Mouse (Mus musculus): Measurements from ENCODE around the gene Cic.

Cic gene

DNA sequence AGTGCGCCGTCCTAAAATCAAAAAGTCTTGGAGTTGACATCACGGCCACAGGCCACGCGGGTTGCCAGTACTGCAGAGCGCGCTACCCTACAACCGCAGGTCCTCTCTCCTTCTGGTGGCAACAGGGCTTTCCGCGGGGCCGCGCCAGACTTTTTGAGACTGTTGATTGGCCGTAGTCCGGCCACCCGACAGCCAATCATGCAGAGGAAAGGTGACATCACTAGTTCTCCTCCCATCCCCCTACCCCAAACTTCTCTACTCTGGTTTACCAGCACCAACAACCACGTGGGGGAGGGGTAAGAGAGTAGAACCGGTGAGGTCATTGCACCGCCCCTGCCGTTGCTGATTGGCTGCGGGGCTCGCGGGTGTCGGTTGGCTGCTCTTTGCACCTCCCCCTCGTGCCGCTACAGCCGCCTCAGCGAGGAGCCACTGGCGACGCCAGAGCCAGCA is at the start of gene Cic:
Gene Cic (plus strand): TSS at position 404 of the 450 bp plus-strand sequence.
- no peak for DNase-seq (ENCODE audit: low spot score)

DNA sequence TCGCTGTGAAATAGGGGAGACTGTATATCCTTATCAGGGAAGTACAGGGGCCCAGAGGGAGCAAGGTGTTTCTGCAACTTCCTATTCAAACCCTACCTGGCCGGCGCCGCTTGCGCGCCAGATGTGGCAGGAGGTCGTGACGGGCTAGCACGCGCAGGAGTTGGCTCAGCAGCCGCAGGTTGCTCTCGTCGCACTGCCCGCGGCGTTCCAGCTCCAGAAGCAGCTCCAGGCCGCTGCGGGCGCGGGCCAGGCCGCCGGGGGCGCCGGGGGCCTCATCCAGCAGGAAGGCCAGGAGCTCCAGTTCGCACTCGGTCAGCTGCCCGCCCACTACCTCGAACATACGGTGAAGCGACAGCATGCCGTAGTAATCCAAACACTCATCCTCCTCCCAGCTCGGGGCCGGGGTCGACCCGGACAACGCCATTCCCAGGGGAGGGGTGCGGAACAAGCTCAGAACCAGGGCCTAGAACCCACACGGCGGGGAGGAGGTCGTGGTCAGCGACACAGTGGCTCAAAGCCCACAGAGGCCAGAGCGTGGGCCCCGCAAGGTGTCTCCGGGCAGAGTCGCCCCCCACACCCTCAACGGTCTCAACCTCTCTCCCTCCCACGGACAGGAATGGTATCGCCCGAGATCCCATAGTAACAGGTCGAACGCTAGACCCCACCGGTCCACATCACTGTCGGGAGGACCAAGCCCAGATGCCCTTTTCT is 48.6 kb upstream of the Cic start:
- peak; percentile 24 for DNase-seq (ENCODE audit: low spot score)

DNA sequence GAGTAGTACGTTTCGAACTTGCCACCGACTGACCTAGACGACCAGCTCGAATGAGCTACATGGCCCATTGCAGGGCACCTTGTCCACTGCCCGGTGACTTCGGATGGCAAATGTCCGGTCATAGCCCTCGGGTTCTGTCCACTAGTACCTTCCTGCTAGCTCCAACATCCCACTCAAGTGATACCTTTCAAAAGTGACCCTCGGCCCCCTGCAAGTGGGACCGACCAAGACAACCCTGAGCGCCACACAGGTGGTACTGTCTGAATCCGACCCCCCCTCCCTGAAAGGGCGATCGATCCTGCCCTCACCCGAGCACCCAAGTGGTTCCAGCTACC is 48.1 kb upstream of the Cic start:
- no peak for DNase-seq (ENCODE audit: low spot score)

- DNase-seq (ENCODE audit: low spot score): peak; percentile 81
Observed at GRCm38 (mm10) chr7:25219756-25220456, 47.6 kb upstream of the Cic start.

- no peak for DNase-seq (ENCODE audit: low spot score)
Observed at GRCm38 (mm10) chr7:25220457-25221101, 46.9 kb upstream of the Cic start, which contains the start of gene Dedd2. Gene Dedd2, minus strand, starts transcription at chr7:25220615.

DNA sequence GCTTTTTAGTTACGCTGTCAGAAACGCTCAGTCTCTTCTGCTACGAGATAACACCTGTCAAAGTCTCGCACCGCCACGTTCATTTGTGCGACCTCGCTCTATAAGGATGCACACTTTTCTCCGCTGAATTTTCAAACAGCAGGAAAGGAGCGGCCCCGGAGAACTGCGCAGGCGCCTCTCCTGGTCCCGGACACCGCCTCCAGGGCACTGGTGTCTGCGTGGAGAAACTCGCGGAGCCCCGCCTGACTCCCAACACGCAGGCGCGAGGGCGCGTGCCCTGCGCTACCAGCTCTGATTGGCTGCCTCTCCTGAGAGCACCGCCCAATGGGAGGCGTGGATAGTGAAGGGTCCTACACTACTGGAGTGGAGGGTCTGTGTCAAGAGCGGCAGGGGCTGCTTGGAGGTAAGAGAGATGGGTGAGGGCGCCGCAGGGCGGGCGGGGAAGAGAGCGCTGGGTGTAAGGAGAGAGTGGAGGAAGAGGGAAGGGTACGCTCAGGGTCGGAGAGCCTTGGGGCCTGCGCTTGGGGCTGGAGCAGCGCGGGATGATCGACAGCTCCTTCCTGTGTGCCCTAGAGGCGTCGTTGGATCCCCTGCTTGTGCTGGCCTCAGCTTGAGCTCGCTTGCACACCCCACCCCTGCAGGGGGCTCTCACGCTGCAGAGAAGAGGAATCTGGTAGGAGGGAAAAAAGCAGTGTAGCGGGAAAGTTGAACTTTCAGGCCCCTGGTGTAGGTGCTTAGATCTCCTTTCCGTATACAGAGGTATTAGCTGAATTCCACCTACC is 46.2 kb upstream of the Cic start, which contains the start of gene Zfp526:
Gene Zfp526 (plus strand): TSS at position 324 of the 782 bp plus-strand sequence.
- peak; percentile 93 for DNase-seq (ENCODE audit: low spot score)

DNA sequence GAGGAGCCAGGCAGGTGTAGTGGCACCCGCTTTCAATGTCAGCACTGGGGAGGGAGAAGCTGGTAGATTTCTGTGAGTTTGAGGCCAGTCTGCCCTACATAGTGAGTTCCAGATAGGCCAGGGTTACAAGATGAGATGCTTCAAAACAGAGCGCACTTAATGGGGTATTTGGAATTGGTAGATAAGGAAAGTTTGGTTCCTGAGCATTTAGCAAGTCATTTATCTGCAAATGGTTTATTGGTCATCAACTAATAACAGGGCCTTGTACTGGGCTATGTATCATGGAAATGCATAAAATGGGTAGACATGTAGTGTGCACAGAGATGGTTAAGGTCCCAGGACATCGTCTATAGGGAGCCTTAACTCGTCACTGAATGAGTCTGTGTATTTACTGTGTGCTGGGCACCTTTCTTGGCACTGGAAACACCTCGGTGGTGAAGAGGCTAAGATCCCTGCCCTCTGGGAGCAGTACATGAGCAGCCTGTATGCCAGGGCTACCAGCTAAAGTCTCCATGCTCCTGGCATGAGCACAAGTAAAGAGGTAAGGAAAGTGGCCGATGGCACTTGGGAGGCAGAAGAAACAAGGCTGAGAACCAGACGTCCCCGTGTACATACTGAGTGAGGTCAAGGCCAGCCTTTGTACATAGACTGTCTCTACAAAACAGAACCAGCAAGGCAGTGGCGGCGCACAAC is 45.1 kb upstream of the Cic start:
- no peak for DNase-seq (ENCODE audit: low spot score)

GRCm38 (mm10) chr7:25227523-25228300 is 39.8 kb upstream of the Cic start:
- DNase-seq (ENCODE audit: low spot score): no peak

DNA sequence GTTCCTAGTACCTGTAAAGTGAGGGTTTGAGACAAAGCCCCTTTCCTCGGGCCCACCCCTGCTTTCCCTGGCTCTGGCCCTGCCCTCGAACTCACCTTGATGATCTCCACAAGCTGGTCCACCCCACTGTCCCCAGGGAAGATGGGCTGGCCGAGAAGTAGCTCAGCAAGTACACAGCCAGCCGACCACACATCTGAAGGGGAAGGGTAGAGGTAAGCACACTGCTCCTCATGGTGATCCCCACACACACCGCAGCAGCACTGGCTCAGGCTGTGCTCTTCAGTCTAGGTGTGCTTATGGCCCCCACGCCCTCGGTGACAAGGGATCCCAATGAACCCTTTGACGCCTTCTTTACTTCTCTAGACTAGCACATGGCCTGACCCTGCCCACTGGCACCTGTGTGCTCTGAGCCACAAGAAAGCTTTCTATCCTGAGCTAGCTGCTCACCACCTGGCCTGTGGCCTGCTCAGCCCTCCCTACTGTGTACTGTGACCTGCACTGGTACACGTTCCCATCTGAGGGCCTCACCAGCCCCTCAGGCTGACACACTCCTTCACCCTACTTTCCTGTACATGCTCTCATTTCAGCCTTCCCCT is 36.7 kb upstream of the Cic start:
- no peak for DNase-seq (ENCODE audit: low spot score)

DNA sequence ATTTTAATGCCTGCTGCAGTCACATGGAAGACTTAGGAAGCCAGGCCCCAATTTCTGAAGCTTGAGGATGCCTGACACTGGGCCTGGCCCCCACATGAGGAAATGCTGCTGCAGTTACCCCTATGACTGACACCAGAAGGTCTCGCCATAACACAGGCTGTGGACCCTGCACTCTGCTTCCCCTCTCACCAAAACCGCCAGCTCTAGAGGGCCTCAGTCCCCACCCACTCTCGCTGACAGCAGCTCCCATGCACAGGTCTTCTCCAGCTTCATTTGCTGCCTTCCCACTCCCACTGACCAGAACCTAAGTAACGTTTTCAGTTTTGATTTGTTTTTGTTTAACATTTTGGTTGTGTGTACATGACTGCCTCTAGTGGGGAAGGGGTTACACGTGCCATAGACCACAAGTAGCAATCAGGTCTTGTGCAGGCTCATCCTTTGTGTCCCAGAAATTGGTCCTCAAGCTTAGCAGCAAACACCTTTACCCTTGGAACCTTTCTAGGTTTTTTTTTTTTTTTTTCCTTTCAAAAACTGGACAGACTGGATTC is 35.3 kb upstream of the Cic start:
- DNase-seq (ENCODE audit: low spot score): no peak

DNA sequence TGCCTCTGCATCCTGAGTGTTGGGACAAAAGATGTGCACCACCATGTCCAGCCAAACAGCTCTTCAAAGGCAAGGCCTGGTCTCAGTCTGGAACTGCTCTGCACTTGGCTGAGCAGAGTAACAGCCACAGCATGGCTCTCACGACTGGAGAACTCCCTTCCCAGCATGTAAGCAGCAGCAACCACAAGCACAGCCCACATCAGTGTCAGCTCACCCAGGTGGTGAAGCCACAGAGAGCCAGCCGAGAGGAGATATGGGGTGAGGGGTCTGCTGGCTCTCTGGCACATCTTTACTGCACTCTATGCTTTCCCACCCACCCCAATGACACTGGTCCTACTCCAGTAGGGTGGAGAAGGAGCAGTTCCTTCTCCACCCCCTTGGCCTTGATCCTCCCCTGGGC is 34.4 kb upstream of the Cic start:
- DNase-seq (ENCODE audit: low spot score): no peak

DNA sequence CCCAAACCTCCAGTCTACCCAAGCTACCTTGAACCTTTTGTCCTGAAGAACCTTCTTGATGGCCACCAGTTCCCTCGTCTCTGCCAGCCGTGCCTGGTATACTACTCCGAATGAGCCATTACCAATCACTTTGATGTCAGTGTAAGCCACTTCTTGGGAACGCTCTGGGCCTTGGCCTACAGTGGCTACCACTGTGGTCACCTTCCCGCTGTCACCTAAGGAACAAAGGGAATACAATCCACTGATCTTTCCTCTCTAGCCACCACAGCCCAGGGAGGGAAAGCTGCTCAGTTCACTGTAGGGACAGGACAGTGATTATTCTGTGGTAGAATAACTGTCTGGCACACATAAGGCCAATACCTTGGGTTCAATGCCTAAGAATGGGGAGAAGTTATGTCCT is 32.0 kb upstream of the Cic start:
- no peak for DNase-seq (ENCODE audit: low spot score)

GRCm38 (mm10) chr7:25237249-25238014 is 30.1 kb upstream of the Cic start, which contains the start of gene Gsk3a:
Gene Gsk3a, minus strand, starts transcription at chr7:25237851.
- DNase-seq (ENCODE audit: low spot score): no peak

- peak; percentile 85 for DNase-seq (ENCODE audit: low spot score)
Observed at GRCm38 (mm10) chr7:25238015-25238706, 29.3 kb upstream of the Cic start.

DNA sequence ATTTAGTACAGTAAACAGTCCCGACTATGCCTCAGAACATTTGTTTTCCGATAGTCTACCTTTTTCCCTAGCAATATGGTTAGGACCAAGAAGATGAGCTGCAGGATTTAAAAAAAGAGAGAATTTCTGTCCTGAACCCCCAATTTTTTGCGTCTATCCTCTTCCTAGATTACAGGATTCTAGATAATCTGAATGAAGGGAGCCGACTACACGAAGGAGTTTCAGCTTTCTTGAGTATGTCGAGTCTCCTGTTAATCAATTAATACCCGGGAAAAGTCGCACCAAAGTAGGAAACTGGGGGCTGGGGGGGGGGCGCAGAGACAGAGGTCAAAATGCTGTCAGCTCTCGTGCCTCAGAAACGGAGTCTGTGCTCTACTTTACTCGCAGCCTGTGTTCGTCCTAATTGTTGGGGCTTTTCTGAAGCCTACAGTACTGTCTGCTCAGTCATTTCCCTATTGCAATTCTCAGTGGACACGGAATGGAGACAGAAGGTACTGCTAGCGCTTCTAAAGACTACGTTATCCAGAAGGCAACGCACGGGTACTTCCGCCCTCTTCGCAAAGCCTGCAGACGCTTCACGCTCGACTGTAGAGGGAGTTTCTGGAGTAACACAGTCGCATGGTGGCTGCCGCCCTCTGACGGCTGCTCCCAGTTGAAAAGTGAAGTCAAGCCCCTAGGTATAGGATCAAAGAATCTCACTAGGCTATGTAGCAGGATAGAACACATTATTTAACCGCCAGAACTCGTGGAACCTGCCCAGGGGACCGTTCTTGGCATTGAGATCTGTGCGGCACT is 28.5 kb upstream of the Cic start:
- DNase-seq (ENCODE audit: low spot score): no peak

DNA sequence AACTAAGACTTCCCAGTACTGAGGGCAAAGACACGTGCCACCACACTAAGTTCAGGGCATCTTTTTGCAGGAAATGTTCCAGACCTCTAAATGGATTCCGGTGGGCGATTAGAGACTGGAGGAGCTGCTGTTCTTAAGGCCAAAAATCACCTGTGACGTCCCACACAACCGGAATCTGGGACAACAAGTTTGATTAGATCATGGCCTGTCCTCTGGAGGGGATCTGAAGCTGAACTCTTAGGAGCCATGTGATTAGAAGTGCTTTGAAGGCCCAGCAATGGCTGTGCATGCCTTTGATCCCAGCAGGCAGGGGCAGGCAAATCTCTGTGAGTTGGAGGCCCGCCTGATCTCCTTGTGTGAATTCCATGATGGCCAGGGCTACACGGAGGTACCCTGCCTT is 26.9 kb upstream of the Cic start:
- DNase-seq (ENCODE audit: low spot score): no peak

GRCm38 (mm10) chr7:25241062-25241461 is 26.4 kb upstream of the Cic start:
- DNase-seq (ENCODE audit: low spot score): no peak

DNA sequence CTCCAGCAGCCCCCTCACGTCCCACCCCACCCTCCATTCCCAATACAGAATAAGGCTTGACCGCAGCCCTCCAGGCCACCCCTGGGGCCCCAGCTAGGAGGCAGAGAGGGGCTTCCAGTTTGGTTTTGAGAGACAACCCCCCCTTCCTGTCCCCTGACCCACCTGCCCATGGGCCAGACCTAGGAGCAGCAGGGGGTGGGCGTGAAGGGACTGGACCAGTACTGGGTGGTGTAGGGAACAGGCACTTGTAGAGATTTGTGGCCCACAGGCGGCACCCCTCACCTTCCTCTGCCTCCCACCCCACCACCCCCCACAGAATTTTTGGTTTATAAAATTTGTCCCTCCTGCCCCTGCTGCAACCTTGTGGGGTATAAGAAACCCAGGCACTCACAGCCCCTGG is 24.1 kb upstream of the Cic start:
- no peak for DNase-seq (ENCODE audit: low spot score)

Measured in ovary, postnatal 10 days (tissue).